Mouse (Mus musculus) embryonic facial prominence, embryonic 14.5 days (tissue): ENCODE results near the gene Stxbp2. TPM values are rescaled to one million over a fixed set of nuclear protein-coding genes. Genes with fewer than 3 reads are reported as not detected.

Experiments used
- ATAC-seq: fragments of 200-750 bp; cut with Nextera tagmentation; 2 replicates; pipeline ENCODE4 v1.8.0; 2017; ENCODE audit warnings: low read depth, moderate number of reproducible peaks, moderate TSS enrichment
- DNase-seq: peaks from one replicate; pipeline ENCODE4 v3.0.0-alpha.2; 2015; ENCODE audit warnings: low spot score
- H3K27ac ChIP-seq: fragments of 300-500 bp; sonication (generic); replicated peaks from 2 replicates; pipeline ENCODE4 v1.5.1; 2014; ENCODE audit warnings: low read depth, mild to moderate bottlenecking, low read length, moderate library complexity
- H3K27me3 ChIP-seq: fragments of 300-500 bp; sonication (generic); replicated peaks from 2 replicates; pipeline ENCODE4 v1.6.1; 2014; ENCODE audit warnings: low read length; ENCODE audit not compliant: control insufficient read depth, insufficient read depth
- H3K36me3 ChIP-seq: fragments of 300-500 bp; sonication (generic); 2 replicates; pipeline ENCODE4 v1.6.1; 2014; ENCODE audit warnings: low read length, mixed read lengths; ENCODE audit not compliant: control insufficient read depth, insufficient read depth
- H3K4me1 ChIP-seq: fragments of 300-500 bp; sonication (generic); 2 replicates; pipeline ENCODE4 v1.6.1; 2014; ENCODE audit warnings: antibody characterized with exemption, low read length; ENCODE audit not compliant: control insufficient read depth, insufficient read depth
- H3K4me2 ChIP-seq: fragments of 300-500 bp; sonication (generic); 2 replicates; pipeline ENCODE4 v1.6.1; 2014; ENCODE audit warnings: low read depth, mild to moderate bottlenecking, low read length, moderate library complexity, mixed read lengths
- H3K4me3 ChIP-seq: fragments of 300-500 bp; sonication (generic); 2 replicates; pipeline ENCODE4 v1.5.1; 2014; ENCODE audit warnings: low read depth, mild to moderate bottlenecking, low read length
- H3K9ac ChIP-seq: fragments of 300-500 bp; sonication (generic); 2 replicates; pipeline ENCODE4 v1.6.1; 2014; ENCODE audit warnings: low read depth, mild to moderate bottlenecking, low read length, moderate library complexity, mixed read lengths
- H3K9me3 ChIP-seq: fragments of 300-500 bp; sonication (generic); 2 replicates; pipeline ENCODE4 v1.6.1; 2016; ENCODE audit warnings: low read length; ENCODE audit not compliant: control insufficient read depth
- WGBS: fragments of 180-500 bp; shearing (Covaris S2); extraction: QIAGEN DNeasy Blood & Tissue Kit; methylation state at CpG from one replicate; pipeline ENCODE4 v1.1.7; 2014; 5-methylcytosine and 5-hydroxymethylcytosine counted together
- polyA plus RNA-seq: library from polyadenylated mRNA; unstranded; fragments of >200 nt; fragmentation: Nextera tagmentation; extraction: Ambion mirVana; gene quantifications from 2 replicates; pipeline ENCODE4 v1.2.1, GENCODE M21; 2014

Gene Stxbp2
- polyA plus RNA-seq, 1 experiment from 2014 or later, result 23.7 TPM

GRCm38 (mm10) chr8:3598054-3598453 lies 32.7 kb upstream of the Stxbp2 start:
- DNase-seq (no peak), ATAC-seq (no peak)
- 88% methylated on average over 3 of the region's 3 CpGs for WGBS
- no peaks in the 10 kb centered on the region for H3K9me3 ChIP-seq
- H3K27me3 ChIP-seq, result no peaks in the 10 kb centered on the region
- H3K9ac ChIP-seq, result no peak overlapping the region
- no peak overlapping the region for H3K4me2 ChIP-seq
- H3K4me3 ChIP-seq, result no peak overlapping the region
- 0 out of 2 replicates have a peak, but pooled peaks cover 3% of the 10 kb centered on the region for H3K36me3 ChIP-seq
- no peaks in the 10 kb centered on the region for H3K4me1 ChIP-seq
- H3K27ac ChIP-seq, result no peak overlapping the region

GRCm38 (mm10) chr8:3599219-3599618 lies 31.5 kb upstream of the Stxbp2 start:
- no peak overlapping the region for H3K4me3 ChIP-seq
- no peak overlapping the region for H3K9ac ChIP-seq
- ATAC-seq, result no peak
- 0 out of 2 replicates have a peak, but pooled peaks cover 3% of the 10 kb centered on the region for H3K36me3 ChIP-seq
- no peak overlapping the region for H3K27ac ChIP-seq
- H3K4me2 ChIP-seq, result no peak overlapping the region
- no peak for DNase-seq
- WGBS, result 47% methylated on average over 1 of the region's 1 CpGs
- H3K27me3 ChIP-seq, result no peaks in the 10 kb centered on the region
- no peaks in the 10 kb centered on the region for H3K4me1 ChIP-seq
- no peaks in the 10 kb centered on the region for H3K9me3 ChIP-seq

GRCm38 (mm10) chr8:3600401-3600800 lies 30.4 kb upstream of the Stxbp2 start:
- 80% methylated on average over 6 of the region's 6 CpGs for WGBS

GRCm38 (mm10) chr8:3603439-3603838 lies 27.3 kb upstream of the Stxbp2 start:
- no peak for DNase-seq
- H3K4me2 ChIP-seq, result no peak overlapping the region
- peaks cover 8% of the 10 kb centered on the region; the same call in 1 of the 2 replicates for H3K36me3 ChIP-seq
- ATAC-seq, result no peak
- H3K4me3 ChIP-seq, result no peak overlapping the region
- no peaks in the 10 kb centered on the region for H3K9me3 ChIP-seq
- no peaks in the 10 kb centered on the region for H3K27me3 ChIP-seq
- no peaks in the 10 kb centered on the region for H3K4me1 ChIP-seq
- 74% methylated on average over 13 of the region's 13 CpGs for WGBS
- no peak overlapping the region for H3K27ac ChIP-seq
- H3K9ac ChIP-seq, result no peak overlapping the region

More at GRCm38 (mm10) chr8:3600401-3600800, 30.4 kb upstream of the Stxbp2 start:
- H3K4me1 ChIP-seq, result no peaks in the 10 kb centered on the region
- 0 out of 2 replicates have a peak, but pooled peaks cover 3% of the 10 kb centered on the region for H3K36me3 ChIP-seq
- no peaks in the 10 kb centered on the region for H3K27me3 ChIP-seq
- DNase-seq (no peak), ATAC-seq (no peak)
- no peak overlapping the region for H3K4me3 ChIP-seq
- no peak overlapping the region for H3K4me2 ChIP-seq
- H3K9ac ChIP-seq, result no peak overlapping the region
- H3K27ac ChIP-seq, result no peak overlapping the region
- no peaks in the 10 kb centered on the region for H3K9me3 ChIP-seq

- H3K36me3 ChIP-seq, result peaks cover 38% of the 10 kb centered on the region
- no peak for ATAC-seq
- H3K27ac ChIP-seq, result no peak overlapping the region
These were observed 24.2 kb upstream of the Stxbp2 start for GRCm38 (mm10) chr8:3606593-3606992.

GRCm38 (mm10) chr8:3607822-3608221 lies 22.9 kb upstream of the Stxbp2 start:
- no peak overlapping the region for H3K4me2 ChIP-seq
- H3K9me3 ChIP-seq, result no peaks in the 10 kb centered on the region
- ATAC-seq (no peak), DNase-seq (no peak)
- no peaks in the 10 kb centered on the region for H3K4me1 ChIP-seq
- no peak overlapping the region for H3K4me3 ChIP-seq
- H3K9ac ChIP-seq, result no peak overlapping the region
- 87% methylated on average over 7 of the region's 7 CpGs for WGBS
- no peak overlapping the region for H3K27ac ChIP-seq
- H3K27me3 ChIP-seq, result no peaks in the 10 kb centered on the region
- peaks cover 51% of the 10 kb centered on the region for H3K36me3 ChIP-seq

More at GRCm38 (mm10) chr8:3606593-3606992, 24.2 kb upstream of the Stxbp2 start:
- no peaks in the 10 kb centered on the region for H3K27me3 ChIP-seq
- 88% methylated on average over 14 of the region's 16 CpGs for WGBS
- H3K4me2 ChIP-seq, result no peak overlapping the region
- H3K4me3 ChIP-seq, result no peak overlapping the region
- no peaks in the 10 kb centered on the region for H3K9me3 ChIP-seq
- no peak for DNase-seq
- H3K4me1 ChIP-seq, result no peaks in the 10 kb centered on the region
- H3K9ac ChIP-seq, result no peak overlapping the region

GRCm38 (mm10) chr8:3609046-3609815 lies 21.5 kb upstream of the Stxbp2 start:
- peak overlapping the region; percentile 3; the same call in 1 of the 2 replicates for H3K27ac ChIP-seq
- H3K36me3 ChIP-seq, result peaks cover 65% of the 10 kb centered on the region
- DNase-seq (peak; percentile 39), ATAC-seq (peak; percentile 15; the same call in 1 of the 2 replicates)
- H3K9me3 ChIP-seq, result no peaks in the 10 kb centered on the region
- no peak overlapping the region for H3K4me2 ChIP-seq
- H3K4me1 ChIP-seq, result no peaks in the 10 kb centered on the region
- no peaks in the 10 kb centered on the region for H3K27me3 ChIP-seq
- H3K9ac ChIP-seq, result no peak overlapping the region
- no peak overlapping the region for H3K4me3 ChIP-seq
- WGBS, result 67% methylated on average over 12 of the region's 12 CpGs

- H3K27me3 ChIP-seq, result no peaks in the 10 kb centered on the region
- no peaks in the 10 kb centered on the region for H3K9me3 ChIP-seq
- H3K36me3 ChIP-seq, result peaks cover 70% of the 10 kb centered on the region
- H3K4me1 ChIP-seq, result no peaks in the 10 kb centered on the region
- no peak overlapping the region for H3K4me3 ChIP-seq
- H3K9ac ChIP-seq, result no peak overlapping the region
- WGBS, result 69% methylated on average over 6 of the region's 6 CpGs
- H3K27ac ChIP-seq, result no peak overlapping the region
- ATAC-seq, result peak; percentile 16; the same call in 1 of the 2 replicates
- H3K4me2 ChIP-seq, result no peak overlapping the region
- DNase-seq, result no peak
These were observed 21.0 kb upstream of the Stxbp2 start for GRCm38 (mm10) chr8:3609816-3610150.
